Mouse (Mus musculus) T-helper 1 cell (primary cell): ENCODE results near the gene Gfap.

Source experiments
- in situ Hi-C: fragments of 300-600 bp; cut with MboI, MseI; formaldehyde crosslinking; loops from one replicate; pipeline ENCODE4 v1.15.1; 2025; ENCODE audit warnings: high pct_unique_total_duplicates

The Gfap gene

GRCm38 (mm10) chr11:102837385-102837784 is 63.3 kb downstream of the Gfap start:
- in situ Hi-C loops = no loop called here
